Mouse (Mus musculus): ENCODE results near the gene Emc3.

GRCm38 (mm10) chr6:113478906-113479305 lies 52.5 kb downstream of the Emc3 start:
- TF ChIP-seq CTCF (IDR thresholded peaks at IDR 0.05; ENCODE audit: low read depth) (no peak), EP300 (IDR thresholded peaks at IDR 0.05; ENCODE audit: low read depth) (no peak)
